Mouse (Mus musculus) bone marrow, adult 2 months (tissue): Measurements from ENCODE around the gene Npr3.

ENCODE experiments used
- CTCF ChIP-seq: fragments of 200-500 bp; IDR thresholded peaks from 2 replicates; pipeline ENCODE4 v1.5.1; 2011; ENCODE audit warnings: low read length, control low read depth; ENCODE audit not compliant: control insufficient read depth, insufficient read depth
- POLR2A ChIP-seq: fragments of 200-500 bp; IDR thresholded peaks from 2 replicates; pipeline ENCODE4 v1.6.1; 2011; ENCODE audit warnings: low read depth, mild to moderate bottlenecking, control low read depth, low read length, borderline replicate concordance; ENCODE audit not compliant: control insufficient read depth

GRCm38 (mm10) chr15:11950144-11950543 is 43.1 kb upstream of the Npr3 start:
- no peak for TF ChIP-seq POLR2A
- no peak for TF ChIP-seq CTCF
